Mouse (Mus musculus): ENCODE measurements around the gene Khdrbs1. TPM values are rescaled to one million over a fixed set of nuclear protein-coding genes. Genes with fewer than 3 reads are reported as not detected.

The Khdrbs1 gene
- polyA plus RNA-seq, 1 experiment, result 42.5 TPM

GRCm38 (mm10) chr4:129662255-129662813 is 79.8 kb downstream of the Khdrbs1 start:
- Histone ChIP-seq H3K27ac (ENCODE audit: insufficient read depth, low read length) (no peak overlapping the region), H3K4me1 (ENCODE audit: control insufficient read depth, insufficient read depth, low read length) (peaks cover 7% of the 10 kb centered on the region; the same call in 1 of the 2 replicates), H3K27me3 (ENCODE audit: control insufficient read depth, insufficient read depth, low read length) (no peaks in the 10 kb centered on the region), H3K4me3 (replicated peaks; ENCODE audit: insufficient read depth, low read depth, low read length) (no peak overlapping the region)
- no peak for DNase-seq
- WGBS, result 88% methylated on average over 3 of the region's 3 CpGs
- TF ChIP-seq POLR2A (IDR thresholded peaks at IDR 0.05; ENCODE audit: borderline replicate concordance, insufficient read depth, low read length) (no peak), CTCF (IDR thresholded peaks at IDR 0.05; ENCODE audit: borderline replicate concordance, insufficient read depth, low read depth, low read length) (no peak)

- no peak overlapping the region for H3K4me3 ChIP-seq (replicated peaks; ENCODE audit: insufficient read depth, low read depth, low read length)
- H3K27ac ChIP-seq (ENCODE audit: insufficient read depth, low read length), result no peak overlapping the region
- TF ChIP-seq POLR2A (IDR thresholded peaks at IDR 0.05; ENCODE audit: borderline replicate concordance, insufficient read depth, low read length) (no peak), CTCF (IDR thresholded peaks at IDR 0.05; ENCODE audit: borderline replicate concordance, insufficient read depth, low read depth, low read length) (no peak)
- no peak for DNase-seq
- H3K4me1 ChIP-seq (ENCODE audit: control insufficient read depth, insufficient read depth, low read length), result peaks cover 7% of the 10 kb centered on the region; the same call in 1 of the 2 replicates
- 70% methylated on average over 3 of the region's 3 CpGs for WGBS
- H3K27me3 ChIP-seq (ENCODE audit: control insufficient read depth, insufficient read depth, low read length), result no peaks in the 10 kb centered on the region
Observed at GRCm38 (mm10) chr4:129661584-129661983, 80.5 kb downstream of the Khdrbs1 start.

- Histone ChIP-seq H3K27ac (ENCODE audit: insufficient read depth, low read length) (no peak overlapping the region), H3K4me1 (ENCODE audit: control insufficient read depth, insufficient read depth, low read length) (0 out of 2 replicates have a peak, but pooled peaks cover 1% of the 10 kb centered on the region), H3K4me3 (replicated peaks; ENCODE audit: insufficient read depth, low read depth, low read length) (no peak overlapping the region), H3K27me3 (ENCODE audit: control insufficient read depth, insufficient read depth, low read length) (no peaks in the 10 kb centered on the region)
- 89% methylated on average over 14 of the region's 14 CpGs for WGBS
- TF ChIP-seq CTCF (IDR thresholded peaks at IDR 0.05; ENCODE audit: borderline replicate concordance, insufficient read depth, low read depth, low read length) (no peak), POLR2A (IDR thresholded peaks at IDR 0.05; ENCODE audit: borderline replicate concordance, insufficient read depth, low read length) (no peak)
- no peak for DNase-seq
Observed at GRCm38 (mm10) chr4:129654770-129655169, 87.3 kb downstream of the Khdrbs1 start.

Other genes starting within 250 kb of the Khdrbs1 start
- 68.0 and 70.0 TPM in 2 replicates for gene Marcksl1, start 228.7 kb downstream of the Khdrbs1 start, polyA plus RNA-seq (2012; rRNA removed)
- gene Hdac1, start 199.6 kb downstream of the Khdrbs1 start, polyA plus RNA-seq (2012; rRNA removed), result 61.5 and 66.8 TPM in 2 replicates
- gene Lck, start 168.7 kb downstream of the Khdrbs1 start, polyA plus RNA-seq (2012; rRNA removed), result 0.92 and 1.00 TPM in 2 replicates
- 0.26 and 0.40 TPM in 2 replicates for gene Fam167b, start 163.8 kb downstream of the Khdrbs1 start, polyA plus RNA-seq (2012; rRNA removed)
- gene Eif3i, start 141.7 kb downstream of the Khdrbs1 start, polyA plus RNA-seq (2012; rRNA removed), result 231 and 232 TPM in 2 replicates
- gene Tmem234, start 141.6 kb downstream of the Khdrbs1 start, polyA plus RNA-seq (2012; rRNA removed), result 143 and 144 TPM in 2 replicates
- 8.8 and 10.6 TPM in 2 replicates for gene Dcdc2b, start 128.0 kb downstream of the Khdrbs1 start, polyA plus RNA-seq (2012; rRNA removed)
- gene Iqcc, start 123.2 kb downstream of the Khdrbs1 start, polyA plus RNA-seq (2012; rRNA removed), result 37.1 and 40.6 TPM in 2 replicates
- 184 and 201 TPM in 2 replicates for gene Ccdc28b, start 118.4 kb downstream of the Khdrbs1 start, polyA plus RNA-seq (2012; rRNA removed)
- 40.0 and 40.6 TPM in 2 replicates for gene Txlna, start 101.2 kb downstream of the Khdrbs1 start, polyA plus RNA-seq (2012; rRNA removed)
- 55.3 and 56.9 TPM in 2 replicates for gene Kpna6, start 69.5 kb downstream of the Khdrbs1 start, polyA plus RNA-seq (2012; rRNA removed)
- 13.2 and 13.8 TPM in 2 replicates for gene Tmem39b, start 45.5 kb downstream of the Khdrbs1 start, polyA plus RNA-seq (2012; rRNA removed)
- gene Ptp4a2, start 68.9 kb upstream of the Khdrbs1 start, polyA plus RNA-seq (2012; rRNA removed), result 62.8 and 66.3 TPM in 2 replicates
- gene Spocd1, start 186.9 kb upstream of the Khdrbs1 start, polyA plus RNA-seq (2012; rRNA removed), result 0.27 and 0.29 TPM in 2 replicates
- 116 and 130 TPM in 2 replicates for gene Adgrb2, start 242.6 kb upstream of the Khdrbs1 start, polyA plus RNA-seq (2012; rRNA removed)

Measured in cerebellum, adult 2 months (tissue).